Mouse (Mus musculus) liver, embryonic 12.5 days (tissue): ENCODE data around the gene Paqr9. TPM values are rescaled to one million over a fixed set of nuclear protein-coding genes. Genes with fewer than 3 reads are reported as not detected.

ENCODE experiments used
- ATAC-seq: fragments of 200-750 bp; cut with Nextera tagmentation; 2 replicates; pipeline ENCODE4 v1.8.0; 2017; ENCODE audit warnings: moderate number of reproducible peaks, mild to moderate bottlenecking, moderate library complexity
- H3K27ac ChIP-seq: fragments of 300-500 bp; sonication (generic); 2 replicates; pipeline ENCODE4 v1.5.1; 2016; ENCODE audit warnings: mild to moderate bottlenecking
- H3K27me3 ChIP-seq: fragments of 300-500 bp; sonication (generic); replicated peaks from 2 replicates; pipeline ENCODE4 v1.6.1; 2016; ENCODE audit warnings: mild to moderate bottlenecking, moderate library complexity
- H3K36me3 ChIP-seq: fragments of 300-500 bp; sonication (generic); 2 replicates; pipeline ENCODE4 v1.6.1; 2016; ENCODE audit warnings: mild to moderate bottlenecking, moderate library complexity
- H3K4me1 ChIP-seq: fragments of 300-500 bp; sonication (generic); 2 replicates; pipeline ENCODE4 v1.6.1; 2016
- H3K4me2 ChIP-seq: fragments of 300-500 bp; sonication (generic); 2 replicates; pipeline ENCODE4 v1.6.1; 2016; ENCODE audit warnings: mild to moderate bottlenecking, moderate library complexity
- H3K4me3 ChIP-seq: fragments of 300-500 bp; sonication (generic); 2 replicates; pipeline ENCODE4 v1.5.1; 2016; ENCODE audit warnings: mild to moderate bottlenecking, moderate library complexity
- H3K9ac ChIP-seq: fragments of 300-500 bp; sonication (generic); 2 replicates; pipeline ENCODE4 v1.6.1; 2016; ENCODE audit warnings: mild to moderate bottlenecking, moderate library complexity
- H3K9me3 ChIP-seq: fragments of 300-500 bp; sonication (generic); replicated peaks from 2 replicates; pipeline ENCODE4 v1.6.1; 2016; ENCODE audit warnings: mild to moderate bottlenecking, moderate library complexity
- WGBS: fragments of 180-500 bp; shearing (Covaris S2); methylation state at CpG from one replicate; pipeline ENCODE4 v1.1.7; 2016; ENCODE audit not compliant: insufficient replicate concordance; 5-methylcytosine and 5-hydroxymethylcytosine counted together
- polyA plus RNA-seq: library from polyadenylated mRNA; unstranded; fragments of >200 nt; fragmentation: Nextera tagmentation; extraction: Ambion mirVana; gene quantifications from 2 replicates; pipeline ENCODE4 v1.2.1, GENCODE M21; 2016

Gene Paqr9
- polyA plus RNA-seq, 1 experiment from 2014 or later, result 14.2 TPM

DNA sequence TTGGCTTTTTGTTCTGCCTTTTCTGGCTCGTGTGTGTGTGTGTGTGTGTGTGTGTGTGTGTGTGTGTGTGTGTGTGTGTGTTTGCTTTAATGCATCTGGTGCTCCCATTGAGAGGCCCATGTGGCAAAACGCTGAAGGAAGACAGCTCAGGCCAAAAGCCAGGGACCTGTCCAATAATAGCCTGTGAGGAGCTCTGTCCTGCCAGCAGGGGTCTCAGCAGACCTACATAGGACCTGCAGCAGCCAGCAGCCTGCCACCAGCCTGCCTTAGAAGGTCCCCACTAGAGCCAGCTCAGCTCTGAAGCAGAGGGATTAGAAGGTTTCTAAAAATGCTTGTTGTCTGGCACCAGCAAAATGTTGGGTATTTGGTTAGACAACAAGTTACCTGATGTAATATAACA, 33.5 kb upstream of the Paqr9 start:
- Histone ChIP-seq H3K27ac (no peak overlapping the region), H3K27me3 (no peaks in the 10 kb centered on the region), H3K36me3 (no peaks in the 10 kb centered on the region), H3K9ac (no peak overlapping the region), H3K4me3 (no peak overlapping the region), H3K4me2 (no peak overlapping the region), H3K9me3 (no peaks in the 10 kb centered on the region), H3K4me1 (peaks cover 17% of the 10 kb centered on the region)
- ATAC-seq, result no peak
- WGBS, result 13% methylated on average over 2 of the region's 2 CpGs

DNA sequence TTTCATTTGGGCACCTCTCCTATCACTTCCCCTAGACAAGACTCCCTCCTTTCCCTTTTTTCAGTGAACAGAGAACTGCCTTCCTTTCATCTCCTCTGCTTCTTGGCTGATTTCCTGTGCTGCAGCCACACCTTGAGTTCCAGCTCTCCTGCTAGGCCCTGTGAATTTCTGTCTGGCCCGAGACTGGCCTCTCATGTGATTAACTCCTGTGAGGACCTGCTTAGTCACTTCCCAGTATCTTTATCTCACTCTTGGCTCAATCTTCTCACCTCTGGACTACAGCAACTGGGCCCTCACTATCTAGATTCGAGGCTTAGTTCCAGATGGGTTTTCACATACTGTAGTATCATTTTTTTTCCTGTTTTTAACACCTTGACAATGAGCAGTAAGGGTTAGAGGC, 31.8 kb upstream of the Paqr9 start:
- no peaks in the 10 kb centered on the region for H3K9me3 ChIP-seq
- no peak overlapping the region for H3K27ac ChIP-seq
- ATAC-seq, result peak; percentile 67
- peaks cover 10% of the 10 kb centered on the region for H3K4me1 ChIP-seq
- no peaks in the 10 kb centered on the region for H3K36me3 ChIP-seq
- H3K27me3 ChIP-seq, result no peaks in the 10 kb centered on the region
- H3K4me2 ChIP-seq, result no peak overlapping the region
- 5% methylated on average over 2 of the region's 2 CpGs for WGBS
- H3K4me3 ChIP-seq, result no peak overlapping the region
- no peak overlapping the region for H3K9ac ChIP-seq

DNA sequence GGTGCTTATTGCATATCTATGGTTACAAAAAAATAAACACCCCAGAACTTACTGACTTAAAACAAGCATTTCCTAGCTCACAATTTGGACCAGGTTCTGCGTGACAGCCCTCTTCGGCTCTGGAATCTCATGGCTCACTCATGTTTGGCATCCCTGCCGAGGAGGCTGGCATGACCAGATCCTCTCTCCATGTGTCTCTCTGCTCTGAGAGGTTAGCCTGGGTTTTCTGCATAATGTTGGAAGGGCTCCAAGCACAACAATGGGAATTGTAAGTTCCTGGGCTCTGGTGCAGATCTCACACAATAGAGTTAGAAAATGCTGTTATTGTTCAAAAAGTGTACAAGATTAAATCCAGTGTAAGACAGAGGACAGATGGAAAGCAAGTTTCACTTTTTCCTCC, 28.3 kb upstream of the Paqr9 start:
- Histone ChIP-seq H3K9ac (no peak overlapping the region), H3K27ac (no peak overlapping the region), H3K4me2 (no peak overlapping the region), H3K9me3 (no peaks in the 10 kb centered on the region), H3K27me3 (no peaks in the 10 kb centered on the region), H3K4me3 (no peak overlapping the region), H3K36me3 (no peaks in the 10 kb centered on the region), H3K4me1 (peaks cover 10% of the 10 kb centered on the region)
- ATAC-seq, result no peak
- 71% methylated on average over 3 of the region's 3 CpGs for WGBS

DNA sequence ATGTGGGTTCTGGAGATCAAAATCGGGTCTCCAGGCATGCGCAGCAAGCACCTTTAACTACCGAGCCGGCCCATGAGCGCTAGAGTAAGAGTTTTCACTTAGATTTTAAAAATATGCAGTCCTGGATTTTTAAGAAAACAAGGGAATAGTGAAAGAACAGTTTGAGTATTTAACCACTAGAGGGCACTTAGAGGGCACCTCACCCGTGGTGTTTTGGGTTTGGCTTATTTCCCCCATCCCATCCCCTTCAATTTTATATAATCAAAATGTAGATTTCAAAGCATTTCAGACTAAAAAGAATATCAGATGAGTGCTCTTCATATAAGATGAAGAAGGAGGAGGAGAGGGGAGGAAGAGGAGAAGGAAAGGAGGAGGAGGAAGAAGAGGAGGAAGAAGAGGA, 25.6 kb upstream of the Paqr9 start:
- Histone ChIP-seq H3K36me3 (no peaks in the 10 kb centered on the region), H3K27ac (no peak overlapping the region), H3K9me3 (no peaks in the 10 kb centered on the region), H3K9ac (no peak overlapping the region), H3K27me3 (0 out of 2 replicates have a peak, but pooled peaks cover under 1% of the 10 kb centered on the region), H3K4me2 (no peak overlapping the region), H3K4me3 (no peak overlapping the region), H3K4me1 (no peaks in the 10 kb centered on the region)
- WGBS, result 30% methylated on average over 6 of the region's 6 CpGs
- no peak for ATAC-seq

DNA sequence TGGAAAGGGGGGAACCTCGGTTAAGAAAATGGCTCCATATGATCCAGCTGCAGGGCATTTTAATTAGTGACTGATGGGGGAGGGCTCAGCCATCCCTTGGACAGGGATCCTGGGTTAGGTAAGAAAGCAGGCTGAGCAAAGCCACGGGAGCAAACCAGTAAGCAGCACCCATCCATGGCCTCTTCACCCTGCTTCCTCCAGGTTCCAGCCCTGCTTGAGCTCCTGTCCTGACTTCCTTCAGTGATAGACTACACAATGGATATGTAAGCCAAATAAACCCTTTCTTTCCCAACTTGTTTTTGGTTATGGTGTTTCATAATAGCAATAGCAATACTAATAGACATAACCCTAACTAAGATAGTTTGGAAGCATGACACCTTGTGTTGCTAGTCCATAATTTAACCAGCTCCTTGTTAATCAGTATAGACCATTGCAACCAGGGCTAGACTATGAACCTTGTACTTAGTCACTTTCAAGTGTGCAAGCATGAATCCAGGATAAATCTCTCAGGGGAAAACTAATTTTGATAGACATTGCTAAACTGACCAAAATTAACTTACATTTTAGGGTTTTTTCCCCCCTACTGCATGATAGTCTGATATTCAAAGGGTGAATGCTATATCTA, 20.2 kb upstream of the Paqr9 start:
- 65% methylated on average over 2 of the region's 2 CpGs for WGBS
- Histone ChIP-seq H3K4me1 (peaks cover 8% of the 10 kb centered on the region; the same call in 1 of the 2 replicates), H3K9ac (no peak overlapping the region), H3K4me3 (no peak overlapping the region), H3K36me3 (no peaks in the 10 kb centered on the region), H3K4me2 (no peak overlapping the region), H3K27ac (no peak overlapping the region), H3K9me3 (no peaks in the 10 kb centered on the region), H3K27me3 (peaks cover 9% of the 10 kb centered on the region; the same call in 1 of the 2 replicates)
- no peak for ATAC-seq

DNA sequence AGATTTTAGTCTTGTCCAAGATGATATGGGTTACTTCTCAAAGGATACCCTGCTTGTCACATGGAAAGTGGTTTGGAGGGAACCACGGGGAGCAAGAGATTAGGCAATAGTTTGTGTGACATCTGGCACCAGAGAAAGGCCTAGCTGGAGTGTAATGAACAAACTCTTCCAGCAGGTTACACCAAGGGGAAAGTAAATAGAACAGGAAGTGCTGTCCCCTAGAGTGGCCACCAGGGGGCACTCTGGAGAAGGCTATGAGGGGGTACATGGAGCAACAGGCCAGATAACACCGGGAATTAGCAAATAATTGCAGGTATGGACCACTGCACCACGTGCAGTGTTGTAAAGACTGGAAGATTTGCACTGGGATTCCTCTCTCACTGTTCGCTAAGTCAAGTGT, 19.0 kb upstream of the Paqr9 start:
- Histone ChIP-seq H3K4me2 (no peak overlapping the region), H3K9me3 (no peaks in the 10 kb centered on the region), H3K36me3 (no peaks in the 10 kb centered on the region), H3K27ac (peak overlapping the region; percentile 30; the same call in 1 of the 2 replicates), H3K4me3 (no peak overlapping the region), H3K27me3 (peaks cover 9% of the 10 kb centered on the region; the same call in 1 of the 2 replicates), H3K4me1 (peaks cover 8% of the 10 kb centered on the region; the same call in 1 of the 2 replicates), H3K9ac (no peak overlapping the region)
- peak; percentile 77 for ATAC-seq
- WGBS, result 32% methylated on average over 4 of the region's 4 CpGs

DNA sequence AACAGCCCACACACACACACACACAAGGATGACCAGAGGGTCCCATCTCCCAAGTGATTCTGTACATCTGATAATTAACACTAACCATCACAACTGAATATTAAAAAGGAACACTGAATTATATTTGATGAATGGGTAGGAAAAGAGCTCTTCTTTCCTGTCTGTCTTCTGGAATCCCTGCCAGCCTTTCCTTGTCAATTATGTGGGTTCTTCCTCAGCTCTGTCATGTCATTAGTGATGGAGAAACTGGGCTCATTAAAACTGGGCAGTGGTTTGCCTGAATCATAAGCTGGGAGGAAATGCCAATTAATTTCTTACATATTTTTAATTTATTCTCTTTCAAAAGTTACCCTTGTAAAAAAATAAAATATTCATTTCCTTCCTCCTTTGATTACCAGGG, 18.2 kb upstream of the Paqr9 start:
- Histone ChIP-seq H3K4me3 (no peak overlapping the region), H3K9me3 (no peaks in the 10 kb centered on the region), H3K9ac (no peak overlapping the region), H3K36me3 (no peaks in the 10 kb centered on the region), H3K27ac (peak overlapping the region; percentile 30; the same call in 1 of the 2 replicates), H3K4me1 (peaks cover 12% of the 10 kb centered on the region), H3K4me2 (no peak overlapping the region), H3K27me3 (peaks cover 9% of the 10 kb centered on the region; the same call in 1 of the 2 replicates)
- ATAC-seq, result no peak

DNA sequence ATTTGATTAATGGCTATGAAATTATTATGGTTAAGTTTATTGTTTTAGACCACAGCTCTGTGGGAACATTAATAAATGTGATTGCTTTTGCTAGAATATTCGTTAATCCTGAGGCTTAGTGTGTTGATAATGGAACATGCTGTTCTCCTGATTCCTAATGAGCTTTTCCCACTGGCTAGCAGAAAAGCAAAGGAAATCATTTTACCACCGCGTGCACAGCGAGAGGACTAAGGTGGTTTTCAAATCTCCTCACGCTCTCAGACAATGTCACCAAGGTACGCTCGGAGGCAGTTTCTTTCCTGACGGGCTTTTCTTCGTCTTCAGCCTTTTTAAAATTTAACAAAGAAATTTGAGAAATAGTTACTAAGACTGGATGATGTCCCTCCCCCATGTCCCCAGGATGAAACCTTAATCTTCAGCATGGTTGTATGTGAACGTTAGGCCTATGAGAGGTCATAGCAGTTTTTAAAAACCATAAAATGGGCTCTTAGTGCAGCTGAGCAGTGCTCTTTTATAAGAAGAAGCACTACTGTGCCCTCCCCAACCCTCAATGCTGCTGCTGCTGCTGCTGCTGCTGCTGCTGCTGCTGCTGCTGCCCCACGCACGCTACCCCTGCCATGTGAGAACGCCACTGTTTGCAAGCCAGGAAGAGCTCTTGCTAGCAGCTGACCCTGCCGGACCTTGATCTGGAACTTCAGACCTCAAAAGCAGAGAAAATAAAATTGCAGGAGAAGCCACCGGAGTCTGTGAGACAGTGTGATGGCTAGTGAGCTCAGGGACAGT, 17.6 kb upstream of the Paqr9 start:
- ATAC-seq, result no peak
- Histone ChIP-seq H3K27ac (peak overlapping the region; percentile 64), H3K4me2 (0 out of 2 replicates have a peak overlapping the region, but pooled peaks have one; percentile 4), H3K9ac (no peak overlapping the region), H3K36me3 (no peaks in the 10 kb centered on the region), H3K27me3 (peaks cover 9% of the 10 kb centered on the region; the same call in 1 of the 2 replicates), H3K4me1 (peaks cover 18% of the 10 kb centered on the region), H3K9me3 (no peaks in the 10 kb centered on the region), H3K4me3 (no peak overlapping the region)
- whole genome bisulfite sequencing, result 70% methylated on average over 15 of the region's 15 CpGs

DNA sequence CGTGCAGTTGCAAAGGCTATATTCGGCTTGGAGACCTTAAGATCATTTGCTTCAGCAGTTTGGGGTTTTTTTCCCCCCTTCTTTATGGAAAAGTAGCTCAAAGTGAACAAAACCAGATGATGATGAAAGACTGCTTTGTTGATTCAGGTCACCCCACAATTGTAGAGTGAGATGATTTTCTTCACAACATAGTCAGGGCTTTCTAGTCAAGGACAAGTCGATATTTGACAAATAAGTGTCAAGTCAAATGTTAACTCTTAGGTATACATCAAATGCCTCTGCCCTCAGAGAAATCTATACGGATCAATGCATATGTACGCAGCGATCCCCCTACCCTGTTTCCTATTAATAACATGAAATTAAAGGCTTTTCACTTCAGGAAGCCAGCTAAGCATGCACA, 17.0 kb upstream of the Paqr9 start:
- ATAC-seq, result no peak

DNA sequence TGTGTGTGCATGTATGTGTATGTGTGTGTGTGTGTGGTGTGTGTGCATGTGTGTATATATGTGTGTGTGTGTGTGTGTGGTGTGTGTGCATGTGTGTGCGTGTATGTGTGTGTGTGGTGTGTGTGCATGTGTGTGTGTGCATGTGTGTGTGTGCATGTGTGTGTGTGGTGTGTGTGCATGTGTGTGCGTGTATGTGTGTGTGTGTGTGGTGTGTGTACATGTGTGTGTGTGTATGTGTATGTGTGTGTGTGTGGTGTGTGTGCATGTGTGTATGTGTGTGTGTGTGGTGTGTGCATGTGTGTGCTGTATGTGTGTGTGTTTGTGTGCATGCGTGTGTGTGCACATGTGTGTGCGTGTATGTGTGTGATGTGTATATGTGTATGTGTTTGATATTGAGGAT, 14.9 kb upstream of the Paqr9 start:
- peaks cover 8% of the 10 kb centered on the region; the same call in 1 of the 2 replicates for H3K27me3 ChIP-seq
- no peak for ATAC-seq
- WGBS, result 71% methylated on average over 4 of the region's 4 CpGs
- no peak overlapping the region for H3K27ac ChIP-seq
- peaks cover 29% of the 10 kb centered on the region for H3K4me1 ChIP-seq
- H3K36me3 ChIP-seq, result no peaks in the 10 kb centered on the region
- no peak overlapping the region for H3K4me3 ChIP-seq
- no peaks in the 10 kb centered on the region for H3K9me3 ChIP-seq
- no peak overlapping the region for H3K9ac ChIP-seq
- H3K4me2 ChIP-seq, result no peak overlapping the region

More for the DNA sequence above, 17.0 kb upstream of the Paqr9 start:
- Histone ChIP-seq H3K9me3 (no peaks in the 10 kb centered on the region), H3K9ac (no peak overlapping the region), H3K4me3 (no peak overlapping the region), H3K4me1 (peaks cover 24% of the 10 kb centered on the region), H3K27me3 (peaks cover 9% of the 10 kb centered on the region; the same call in 1 of the 2 replicates), H3K4me2 (no peak overlapping the region), H3K36me3 (no peaks in the 10 kb centered on the region), H3K27ac (peak overlapping the region; percentile 64)
- 68% methylated on average over 6 of the region's 6 CpGs for WGBS

DNA sequence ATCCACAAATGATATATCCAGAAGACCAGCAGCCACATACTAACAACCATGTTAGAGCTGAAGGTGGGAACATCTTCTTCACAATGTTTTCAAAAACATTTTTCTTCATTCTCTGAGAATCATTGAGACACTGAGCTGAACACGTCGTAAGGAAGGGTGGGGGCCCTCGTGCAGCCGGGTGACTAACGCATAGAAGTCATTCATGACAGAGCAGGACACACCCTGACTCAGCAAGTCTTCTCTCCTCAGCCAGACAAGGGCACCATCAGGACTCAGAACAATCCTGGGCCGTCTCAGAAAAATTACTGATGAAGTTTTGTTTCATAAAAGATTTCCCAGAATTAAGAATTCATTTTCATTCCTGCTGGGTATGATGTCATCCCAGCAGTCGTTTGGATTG, 12.8 kb upstream of the Paqr9 start:
- Histone ChIP-seq H3K27me3 (peaks cover 8% of the 10 kb centered on the region; the same call in 1 of the 2 replicates), H3K4me1 (peaks cover 42% of the 10 kb centered on the region), H3K4me2 (peak overlapping the region; percentile 33; the same call in 1 of the 2 replicates), H3K9me3 (no peaks in the 10 kb centered on the region), H3K9ac (0 out of 2 replicates have a peak overlapping the region, but pooled peaks have one; percentile 24), H3K36me3 (no peaks in the 10 kb centered on the region), H3K4me3 (no peak overlapping the region), H3K27ac (peak overlapping the region; percentile 68)
- ATAC-seq, result peak; percentile 88
- 21% methylated on average over 7 of the region's 7 CpGs for WGBS
